Mouse (Mus musculus) small intestine, adult 2 months (tissue): ENCODE measurements around the gene Ccdc63. TPM values are rescaled to one million over a fixed set of nuclear protein-coding genes. Genes with fewer than 3 reads are reported as not detected.

Source experiments
- H3K27ac ChIP-seq: fragments of 200-500 bp; 2 replicates; pipeline ENCODE4 v1.5.1; 2012; ENCODE audit warnings: low read depth, low read length, control low read depth, inconsistent platforms; ENCODE audit not compliant: insufficient read depth
- H3K27me3 ChIP-seq: fragments of 200-500 bp; 2 replicates; pipeline ENCODE4 v1.6.1; 2012; ENCODE audit warnings: mild to moderate bottlenecking, moderate library complexity, low read length, inconsistent platforms; ENCODE audit not compliant: control insufficient read depth, insufficient read depth
- H3K36me3 ChIP-seq: fragments of 200-500 bp; 2 replicates; pipeline ENCODE4 v1.6.1; 2012; ENCODE audit warnings: mild to moderate bottlenecking, low read length, control low read depth, inconsistent platforms; ENCODE audit not compliant: control insufficient read depth, insufficient read depth
- H3K4me1 ChIP-seq: fragments of 200-500 bp; 2 replicates; pipeline ENCODE4 v1.6.1; 2012; ENCODE audit warnings: low read length, inconsistent platforms, mixed read lengths; ENCODE audit not compliant: control insufficient read depth, insufficient read depth, insufficient read length
- H3K4me3 ChIP-seq: fragments of 200-500 bp; 2 replicates; pipeline ENCODE4 v1.5.1; 2012; ENCODE audit warnings: low read depth, mild to moderate bottlenecking, control low read depth, inconsistent platforms, low read length, moderate library complexity
- CTCF ChIP-seq: fragments of 200-500 bp; IDR thresholded peaks from 2 replicates; pipeline ENCODE4 v1.5.1; 2012; ENCODE audit warnings: low read depth, mild to moderate bottlenecking, control low read depth, inconsistent platforms, low read length, moderate library complexity, mixed read lengths; ENCODE audit not compliant: insufficient replicate concordance, insufficient read length; ENCODE audit errors: extremely low read depth
- POLR2A ChIP-seq: fragments of 200-500 bp; IDR thresholded peaks from 2 replicates; pipeline ENCODE4 v1.6.1; 2012; ENCODE audit warnings: low read depth, mild to moderate bottlenecking, control low read depth, inconsistent platforms, low read length, moderate library complexity
- WGBS: fragments of 180-500 bp; shearing (Covaris S2); methylation state at CpG from one replicate; pipeline ENCODE4 v1.1.7; 2018; 5-methylcytosine and 5-hydroxymethylcytosine counted together
- polyA plus RNA-seq: library from polyadenylated mRNA; depleted of rRNA; stranded (reverse); fragments of >200 nt; gene quantifications from 2 replicates; pipeline ENCODE4 v1.2.3, GENCODE M21; 2012

Gene Ccdc63
- polyA plus RNA-seq, 1 experiment: 0.10 TPM

DNA sequence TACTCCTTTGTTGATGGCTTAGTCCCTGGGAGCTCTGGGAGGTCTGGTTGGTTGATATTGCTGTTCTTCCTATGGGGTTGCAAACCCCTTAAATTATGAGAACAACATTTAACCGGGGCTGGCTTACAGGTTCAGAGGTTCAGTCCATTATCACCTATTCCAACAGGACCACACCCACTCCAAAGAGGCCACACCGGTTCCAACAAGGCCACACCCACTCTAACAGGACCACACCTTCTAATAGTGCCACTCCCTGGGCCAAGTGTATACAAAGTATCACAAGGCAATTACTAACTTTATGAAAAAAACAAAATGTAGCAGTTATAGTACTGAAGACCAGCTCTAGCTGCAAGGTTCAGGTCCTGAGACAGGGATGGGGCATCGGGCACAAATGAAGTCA, 56.2 kb downstream of the Ccdc63 start:
- Histone ChIP-seq H3K4me3 (no peak overlapping the region), H3K27me3 (no peaks in the 10 kb centered on the region), H3K4me1 (no peaks in the 10 kb centered on the region; the same call in 1 of the 2 replicates), H3K27ac (no peak overlapping the region), H3K36me3 (no peaks in the 10 kb centered on the region)
- no peak for TF ChIP-seq POLR2A
- TF ChIP-seq CTCF: no peak
- 33% methylated on average over 3 of the region's 3 CpGs for WGBS

DNA sequence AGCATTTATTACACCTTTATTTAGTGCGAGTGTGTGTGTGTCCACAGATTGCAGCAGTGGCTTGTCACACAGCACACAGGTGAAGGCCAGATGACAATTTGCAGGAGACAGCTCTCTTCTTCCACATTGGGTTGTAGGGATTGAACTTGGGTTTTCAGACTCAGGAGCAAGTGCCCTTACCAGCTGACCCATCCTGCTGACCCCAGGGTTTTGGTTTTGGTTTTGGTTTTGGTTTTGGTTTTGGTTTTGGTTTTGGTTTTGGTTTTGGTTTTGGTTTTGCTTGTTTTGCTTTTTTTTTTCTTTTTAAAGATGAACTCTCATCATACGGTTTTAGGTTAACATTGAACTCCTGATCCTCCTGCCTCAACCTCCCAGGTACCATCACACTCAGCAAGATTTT, 57.3 kb downstream of the Ccdc63 start:
- no peaks in the 10 kb centered on the region for H3K27me3 ChIP-seq
- no peaks in the 10 kb centered on the region; the same call in 1 of the 2 replicates for H3K4me1 ChIP-seq
- H3K36me3 ChIP-seq: no peaks in the 10 kb centered on the region
- H3K4me3 ChIP-seq: no peak overlapping the region
- H3K27ac ChIP-seq: no peak overlapping the region
- TF ChIP-seq CTCF: no peak
- no peak for TF ChIP-seq POLR2A
- 85% methylated on average over 2 of the region's 2 CpGs for WGBS

DNA sequence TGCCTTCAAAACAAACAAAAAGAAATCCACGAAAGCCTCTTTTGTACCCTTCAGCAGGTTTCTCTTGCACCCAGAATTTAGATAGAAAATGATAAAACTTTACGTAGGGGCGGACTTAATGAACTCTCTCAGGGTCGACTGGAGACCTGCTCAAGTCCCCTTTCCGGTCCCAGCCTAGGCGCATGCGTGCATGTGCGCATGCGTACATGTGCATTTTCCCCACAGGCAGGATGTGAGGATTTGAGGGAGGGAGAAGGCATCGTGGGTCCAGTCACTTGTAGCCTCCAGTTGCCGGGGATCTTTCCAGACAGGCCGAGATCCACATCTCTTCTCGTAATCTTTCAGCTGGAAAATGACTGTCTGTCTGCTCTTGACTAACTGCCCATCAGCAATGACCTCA, 59.2 kb downstream of the Ccdc63 start:
- no peaks in the 10 kb centered on the region for H3K27me3 ChIP-seq
- WGBS: 85% methylated on average over 13 of the region's 13 CpGs
- TF ChIP-seq CTCF: no peak
- no peak for TF ChIP-seq POLR2A
- H3K4me1 ChIP-seq: no peaks in the 10 kb centered on the region; the same call in 1 of the 2 replicates
- no peak overlapping the region for H3K27ac ChIP-seq
- no peaks in the 10 kb centered on the region for H3K36me3 ChIP-seq
- no peak overlapping the region for H3K4me3 ChIP-seq

DNA sequence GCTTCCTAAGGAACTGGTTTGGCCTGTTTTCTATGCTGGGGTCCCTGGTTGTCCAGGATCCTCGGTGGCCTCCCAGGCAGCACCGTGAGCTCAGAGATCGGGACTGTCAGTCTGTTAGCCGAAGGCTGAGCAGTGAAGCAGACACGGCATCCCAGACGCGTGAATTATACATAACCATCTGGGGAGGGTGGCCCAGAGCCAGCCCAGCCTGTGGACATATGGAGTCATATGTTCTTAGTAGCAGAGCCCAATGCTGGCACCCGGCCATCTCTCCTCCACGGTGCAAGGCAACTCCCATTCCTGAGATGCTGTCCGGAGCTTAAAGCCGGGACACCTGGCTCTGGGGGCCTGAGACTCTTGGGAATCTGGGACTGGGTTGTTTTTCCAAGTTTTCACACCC, 59.7 kb downstream of the Ccdc63 start:
- Histone ChIP-seq H3K27ac (no peak overlapping the region), H3K4me1 (no peaks in the 10 kb centered on the region; the same call in 1 of the 2 replicates), H3K27me3 (no peaks in the 10 kb centered on the region), H3K36me3 (no peaks in the 10 kb centered on the region), H3K4me3 (no peak overlapping the region)
- TF ChIP-seq CTCF: no peak
- TF ChIP-seq POLR2A: no peak
- WGBS: 36% methylated on average over 11 of the region's 11 CpGs

DNA sequence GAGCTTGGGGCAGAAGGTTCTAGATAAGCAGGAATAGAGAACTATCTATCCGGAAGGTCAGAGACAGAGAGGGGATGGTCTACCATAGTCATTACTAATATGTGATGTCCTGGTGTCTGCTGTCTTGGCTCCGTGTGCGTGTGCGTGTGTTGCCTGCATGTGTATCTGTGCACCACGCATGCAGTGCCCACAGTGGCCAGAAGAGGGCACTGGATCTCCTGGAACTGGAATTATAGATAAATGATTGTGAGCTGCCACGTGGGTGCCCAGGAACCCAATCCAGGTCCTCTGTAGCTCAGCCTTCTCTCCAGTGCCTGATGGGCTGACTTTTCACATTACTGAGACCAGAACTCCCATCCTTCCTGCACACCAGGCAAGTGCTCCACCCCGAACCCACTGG, 60.8 kb downstream of the Ccdc63 start:
- WGBS: 83% methylated on average over 7 of the region's 7 CpGs
- no peak overlapping the region for H3K4me3 ChIP-seq
- no peaks in the 10 kb centered on the region for H3K36me3 ChIP-seq
- H3K27ac ChIP-seq: no peak overlapping the region
- TF ChIP-seq CTCF (peak; percentile 33; the same call in 1 of the 2 replicates), POLR2A (no peak)
- H3K27me3 ChIP-seq: no peaks in the 10 kb centered on the region
- H3K4me1 ChIP-seq: no peaks in the 10 kb centered on the region; the same call in 1 of the 2 replicates

DNA sequence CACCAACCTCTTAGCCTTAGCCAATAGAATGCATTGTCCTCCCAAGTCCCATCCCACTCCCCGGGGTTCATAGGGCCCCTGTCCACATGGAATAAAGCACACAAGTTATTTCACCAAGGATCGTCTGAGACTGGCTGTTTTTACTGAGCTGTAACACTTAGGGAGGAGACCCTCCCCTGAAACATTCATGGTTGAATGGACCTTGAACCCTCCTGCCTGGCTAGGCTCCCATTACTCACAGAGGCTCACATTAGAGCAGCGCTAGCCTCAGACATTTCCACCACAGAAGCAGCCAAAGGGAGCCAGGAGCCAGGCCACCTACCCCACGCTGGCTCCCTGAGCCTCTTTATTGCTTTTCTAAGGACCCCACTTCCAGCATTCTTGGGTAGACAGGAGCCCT, 63.4 kb downstream of the Ccdc63 start:
- H3K27me3 ChIP-seq: no peaks in the 10 kb centered on the region
- H3K4me1 ChIP-seq: no peaks in the 10 kb centered on the region
- 51% methylated on average over 4 of the region's 4 CpGs for WGBS
- H3K36me3 ChIP-seq: no peaks in the 10 kb centered on the region
- H3K27ac ChIP-seq: no peak overlapping the region
- no peak for TF ChIP-seq CTCF
- TF ChIP-seq POLR2A: no peak
- H3K4me3 ChIP-seq: no peak overlapping the region

DNA sequence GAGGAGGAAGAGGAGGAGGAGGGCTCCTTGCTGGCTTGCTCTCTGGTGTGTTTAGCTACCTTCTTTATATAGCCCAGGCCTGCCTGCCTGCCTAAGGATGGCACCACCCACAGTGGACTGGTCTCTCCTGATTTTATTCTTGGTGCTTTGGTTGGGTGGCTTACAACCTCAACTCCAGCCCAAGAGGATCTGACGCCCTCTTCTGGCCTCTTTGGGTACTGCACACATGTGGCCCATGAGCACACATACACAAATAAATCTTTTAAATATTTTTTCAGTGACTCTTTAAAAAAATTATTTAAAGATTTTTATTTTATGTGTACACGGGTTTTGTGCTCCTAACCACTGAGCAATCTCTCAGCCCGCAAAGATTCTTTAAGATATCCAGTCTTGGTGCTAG, 64.9 kb downstream of the Ccdc63 start:
- no peaks in the 10 kb centered on the region for H3K36me3 ChIP-seq
- no peaks in the 10 kb centered on the region for H3K27me3 ChIP-seq
- no peak overlapping the region for H3K27ac ChIP-seq
- H3K4me3 ChIP-seq: no peak overlapping the region
- no peaks in the 10 kb centered on the region for H3K4me1 ChIP-seq
- 51% methylated on average over 3 of the region's 3 CpGs for WGBS
- TF ChIP-seq CTCF (peak; percentile 36; the same call in 1 of the 2 replicates), POLR2A (no peak)
